Mouse (Mus musculus) gastrocnemius, adult 2 months (tissue): ENCODE measurements at regions not wholly inside any gene's neighbourhood (a gene's known extent, or its start where the extent isn't known, plus 50 kb on each side); places are given as distances from the start of the nearest gene placed in this dataset. TPM values are rescaled to one million over a fixed set of nuclear protein-coding genes. Genes with fewer than 3 reads are reported as not detected.

ENCODE experiments used
- DNase-seq: peaks from one replicate; pipeline ENCODE4 v3.0.0; 2022
- H3K27ac ChIP-seq: fragments of 200-600 bp; 2 replicates; pipeline ENCODE4 v1.8.1; 2022; ENCODE audit warnings: mild to moderate bottlenecking
- H3K4me3 ChIP-seq: fragments of 200-600 bp; 2 replicates; pipeline ENCODE4 v1.8.1; 2022; ENCODE audit warnings: mild to moderate bottlenecking, moderate library complexity
- CTCF ChIP-seq: fragments of 200-600 bp; IDR thresholded peaks from 2 replicates; pipeline ENCODE4 v1.8.1; 2022; ENCODE audit warnings: antibody characterized with exemption, mild to moderate bottlenecking, moderate library complexity
- intact Hi-C: fragments of 180-260 bp; cut with DNase I; formaldehyde crosslinking; loops from one replicate; pipeline ENCODE4 v1.15.1; 2025
- microRNA-seq: library from miRNA; unstranded; fragments of <30 nt; microRNA quantifications from one replicate; pipeline ENCODE4 v1.2.0, GENCODE M21; 2021

- Histone ChIP-seq H3K27ac (no peak overlapping the region), H3K4me3 (no peak overlapping the region)
- intact Hi-C loops, result no loop called here
- TF ChIP-seq CTCF, result no peak
- DNase-seq, result no peak
Measured at GRCm38 (mm10) chr4:23984005-23984404, 512.2 kb upstream of the Mms22l start.

DNA sequence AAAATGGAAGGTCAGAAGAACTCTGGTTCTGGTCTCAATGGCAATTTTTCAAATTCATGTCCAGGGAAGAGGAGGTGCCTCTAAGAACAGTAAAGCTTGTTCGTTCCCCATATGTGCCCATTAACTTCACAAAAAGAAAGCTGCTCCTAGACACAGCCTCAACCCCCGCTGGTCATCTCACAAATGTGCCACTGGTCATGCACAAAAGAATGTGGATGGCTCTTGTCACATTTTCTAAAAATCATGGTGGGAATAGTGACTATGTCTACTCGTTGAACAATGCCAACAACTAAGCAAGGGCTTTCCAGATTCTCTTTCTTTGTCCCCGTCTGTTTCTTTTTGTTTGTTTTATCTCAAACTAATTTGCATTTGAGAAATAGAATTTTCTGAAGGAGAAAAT, 510.3 kb upstream of the Mms22l start:
- no peak for DNase-seq
- H3K27ac ChIP-seq, result no peak overlapping the region
- TF ChIP-seq CTCF, result no peak
- intact Hi-C loops, result no loop called here
- no peak overlapping the region for H3K4me3 ChIP-seq

DNA sequence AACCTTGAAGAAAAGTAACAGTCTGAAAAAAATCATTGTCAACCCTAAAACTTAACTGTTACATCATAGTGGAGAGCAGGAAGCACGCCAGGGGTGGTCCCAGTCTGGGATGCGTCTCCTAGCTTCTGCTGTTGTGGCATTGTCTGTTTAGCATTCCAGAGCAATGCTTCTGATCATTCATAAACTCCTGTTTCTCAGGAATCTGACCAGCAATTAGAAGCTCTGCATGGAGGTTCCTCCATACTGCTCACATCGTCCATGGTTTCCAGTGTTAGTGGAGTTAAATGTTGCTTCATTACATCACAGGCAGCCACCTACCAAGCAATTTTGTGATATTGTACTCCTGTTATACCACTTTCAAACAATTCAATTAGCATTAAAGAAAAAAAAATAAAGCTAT, 502.4 kb upstream of the Mms22l start:
- DNase-seq, result no peak
- no peak overlapping the region for H3K4me3 ChIP-seq
- no peak for TF ChIP-seq CTCF
- no peak overlapping the region for H3K27ac ChIP-seq
- intact Hi-C loops, result no loop called here

DNA sequence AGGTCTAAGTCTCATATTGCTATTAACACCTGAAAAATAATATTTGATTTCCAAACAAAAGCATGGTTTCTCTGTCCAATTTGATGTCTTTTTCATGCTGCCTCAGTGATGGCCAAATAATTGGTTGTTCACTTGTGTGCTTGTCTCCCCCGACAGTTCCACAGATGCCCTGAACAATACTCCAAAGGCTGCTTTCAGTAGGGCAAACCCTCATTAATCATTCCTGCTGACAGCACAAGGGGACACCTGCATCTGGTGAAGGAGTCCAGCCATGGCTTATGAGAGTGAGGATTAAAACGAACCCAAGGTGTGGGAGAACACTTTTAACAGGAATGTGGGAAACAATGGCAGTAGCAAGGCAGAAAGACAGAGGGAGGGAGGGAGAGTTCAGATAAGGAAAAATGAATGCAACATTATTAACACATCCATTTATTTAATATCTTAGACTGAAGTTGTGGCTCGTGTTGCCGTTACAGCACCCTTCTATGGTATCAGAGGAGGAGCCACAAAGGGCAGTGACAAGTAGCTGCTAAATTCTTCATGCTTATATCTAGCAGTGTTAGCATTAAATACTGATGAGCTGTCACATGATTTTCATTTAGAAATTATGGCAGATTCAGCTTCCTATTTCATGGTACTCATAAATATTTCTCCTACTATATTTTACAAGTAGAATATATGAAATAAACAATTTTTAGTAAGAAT, 501.8 kb upstream of the Mms22l start:
- no peak overlapping the region for H3K27ac ChIP-seq
- no peak for DNase-seq
- H3K4me3 ChIP-seq, result no peak overlapping the region
- TF ChIP-seq CTCF, result no peak
- intact Hi-C loops, result no loop called here

DNA sequence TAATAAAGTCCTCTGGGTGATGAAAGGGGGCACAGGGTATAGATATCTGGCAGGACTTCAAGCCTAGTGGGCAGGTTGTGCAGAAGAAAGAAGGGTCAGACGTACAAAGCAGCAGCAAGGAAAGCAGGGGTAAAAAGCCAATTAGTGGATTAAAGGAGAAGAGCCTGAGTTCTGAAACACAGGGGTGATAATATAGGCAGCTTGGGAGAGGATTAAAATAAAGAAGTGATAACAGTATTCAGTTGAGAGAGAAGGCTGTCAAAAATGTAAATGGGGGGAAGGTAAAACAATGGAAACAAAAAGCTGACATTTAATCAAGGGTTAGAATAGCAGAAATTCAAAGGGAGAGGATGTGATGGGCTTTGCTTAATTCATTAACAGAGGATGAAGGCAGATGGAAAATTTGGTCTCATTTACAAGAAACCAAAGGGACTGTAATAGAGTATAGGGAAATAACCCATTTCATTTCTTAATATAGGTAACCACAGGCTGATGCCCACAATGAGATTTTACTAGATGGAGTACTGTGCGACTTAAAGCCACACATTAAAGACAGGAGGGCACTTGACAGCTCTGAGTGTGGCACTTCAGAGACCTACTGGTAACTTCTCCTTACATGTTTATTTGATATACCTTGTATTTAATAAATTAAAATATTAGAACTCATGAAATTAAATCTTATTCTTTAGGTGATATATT, 489.8 kb upstream of the Mms22l start:
- intact Hi-C loops, result no loop called here
- TF ChIP-seq CTCF, result no peak
- H3K27ac ChIP-seq, result no peak overlapping the region
- no peak for DNase-seq
- no peak overlapping the region for H3K4me3 ChIP-seq

GRCm38 (mm10) chr4:24019178-24020104, 476.8 kb upstream of the Mms22l start:
- intact Hi-C loops, result no loop called here
- DNase-seq, result peak; percentile 16
- no peak for TF ChIP-seq CTCF
- no peak overlapping the region for H3K27ac ChIP-seq
- no peak overlapping the region for H3K4me3 ChIP-seq

Small RNA genes in the stretch of these regions (microRNA-seq; reads per million reads assigned to microRNA genes)
- not detected for gene Gm25978
